Mouse (Mus musculus) cerebellum, postnatal 4 days (tissue): ENCODE measurements at regions not wholly inside any gene's neighbourhood (a gene's known extent, or its start where the extent isn't known, plus 50 kb on each side); places are given as distances from the start of the nearest gene placed in this dataset.

Source experiments
- DNase-seq, 2 experiments: peaks; one replicate each; pipeline ENCODE4 v3.0.0; 2022; ENCODE audit warnings: low spot score in 2 of 2, mixed read lengths in 1 of 2

DNA sequence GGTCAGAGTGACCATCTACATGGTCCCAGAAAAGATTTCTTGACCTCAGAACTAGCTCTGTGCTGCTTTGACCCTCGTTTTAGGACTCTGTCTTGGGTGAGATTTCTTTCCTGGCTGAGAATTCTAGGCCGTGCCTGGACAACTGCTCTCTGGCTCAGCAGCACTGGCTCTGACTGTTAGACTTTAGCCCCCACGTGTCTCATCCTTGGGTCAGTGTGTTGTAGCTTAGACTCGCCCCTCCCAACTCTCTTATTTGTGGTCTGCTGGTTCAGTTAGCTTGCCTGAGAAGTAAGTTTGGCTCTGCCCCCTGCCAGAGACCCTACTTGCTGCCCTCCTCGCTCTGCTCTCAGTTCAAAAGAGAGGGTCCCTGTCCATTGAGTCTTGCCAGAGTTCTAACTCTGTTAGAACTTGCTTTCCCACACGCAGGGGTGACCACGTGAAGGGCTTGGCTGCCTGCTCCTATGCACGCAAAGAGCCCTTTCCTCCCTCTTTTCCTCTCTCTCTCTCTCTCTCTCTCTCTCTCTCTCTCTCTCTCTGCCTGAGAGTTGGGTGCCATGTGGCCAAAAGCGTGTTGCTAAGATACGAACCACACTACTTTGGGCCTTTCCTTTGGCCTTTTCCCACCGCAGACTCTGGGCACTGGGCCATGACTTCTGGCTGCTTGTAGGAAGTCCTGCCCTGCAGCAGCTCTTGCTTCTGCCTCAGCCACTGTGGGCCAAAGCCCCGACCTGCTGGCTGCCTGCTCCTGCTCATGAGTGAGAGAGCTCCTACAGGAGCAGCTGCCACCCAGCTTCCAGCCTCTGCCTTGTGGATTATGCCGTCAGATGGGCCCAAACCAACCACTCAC lies 344.2 kb upstream of the Amot start:
- peak; percentile 26 to 75 for DNase-seq

GRCm38 (mm10) chrX:145833106-145833505 lies 328.1 kb upstream of the Amot start:
- no peak for DNase-seq

DNA sequence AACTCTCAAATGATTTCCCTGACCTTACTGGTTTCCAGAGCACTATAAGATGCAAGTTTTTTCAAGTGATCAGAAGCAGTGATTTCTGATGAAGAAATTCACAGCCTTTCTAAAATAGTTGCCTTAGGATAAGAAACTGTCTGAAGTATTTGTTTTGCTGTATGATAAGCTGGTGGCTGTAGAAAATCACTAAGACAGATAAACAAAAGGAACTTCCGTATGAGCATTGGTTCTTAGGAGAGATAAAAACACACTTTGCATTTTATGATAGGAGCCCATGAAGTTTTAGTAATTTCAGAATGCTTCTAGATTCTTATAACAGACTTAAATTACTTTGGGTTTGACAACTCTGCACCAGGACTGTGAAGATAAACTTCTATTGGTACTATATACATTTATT lies 308.0 kb upstream of the Amot start:
- DNase-seq, result no peak
